Mouse (Mus musculus) CH12.LX (cell line): ENCODE measurements around the gene Atp6v0b. TPM values are rescaled to one million over a fixed set of nuclear protein-coding genes. Genes with fewer than 3 reads are reported as not detected.
A peak's percentile ranks its signal among the peaks of the same experiment; 100 is the strongest.

ENCODE experiments used
- DNase-seq: peaks from one replicate; pipeline ENCODE4 v3.0.0-alpha.2; 2013; ENCODE audit errors: extremely low read depth
- H3K27ac ChIP-seq: 2 replicates; pipeline ENCODE4 v1.5.1; 2012; ENCODE audit warnings: low read depth, mild to moderate bottlenecking, control low read depth, moderate library complexity; ENCODE audit not compliant: insufficient read depth
- H3K27me3 ChIP-seq: replicated peaks from 2 replicates; pipeline ENCODE3; 2012; ENCODE audit warnings: inconsistent platforms
- H3K36me3 ChIP-seq, 2 experiments: replicated peaks in 1 of 2; 2 replicates each; pipeline versions ENCODE3 to v1.6.1; 2012; ENCODE audit warnings: inconsistent platforms in 1 of 2, low read length in 1 of 2, mild to moderate bottlenecking in 1 of 2, mixed read lengths in 1 of 2, moderate library complexity in 1 of 2; ENCODE audit not compliant: control insufficient read depth in 1 of 2, insufficient read depth in 1 of 2
- H3K4me1 ChIP-seq, 2 experiments: 2 replicates each; pipeline ENCODE4 v1.6.1; 2012; ENCODE audit warnings: inconsistent platforms in 1 of 2, moderate library complexity in 1 of 2; ENCODE audit not compliant: insufficient read depth in 2 of 2, control insufficient read depth in 1 of 2
- H3K4me2 ChIP-seq: 2 replicates; pipeline ENCODE4 v1.6.1; 2012; ENCODE audit warnings: low read depth, mild to moderate bottlenecking, control low read depth; ENCODE audit not compliant: poor library complexity, insufficient read depth, severe bottlenecking
- H3K4me3 ChIP-seq, 3 experiments: fragments of 150-350 bp in 1 of 3; sonication (generic) in 1 of 3; replicated peaks in 1 of 3; 2 replicates each; pipeline versions ENCODE3 to v1.5.1; 2011 to 2012; ENCODE audit warnings: low read depth in 2 of 3, low read length in 2 of 3, mild to moderate bottlenecking in 2 of 3, moderate library complexity in 2 of 3, control low read depth in 1 of 3, improper control_type of control experiment in 1 of 3, inconsistent platforms in 1 of 3, mixed read lengths in 1 of 3; ENCODE audit not compliant: poor library complexity in 1 of 3
- H3K79me2 ChIP-seq: replicated peaks from 2 replicates; pipeline ENCODE4 v1.6.1; 2012; ENCODE audit warnings: mild to moderate bottlenecking, moderate library complexity; ENCODE audit not compliant: control insufficient read depth, poor library complexity, insufficient read depth, severe bottlenecking; ENCODE audit errors: extremely low read depth
- H3K9ac ChIP-seq: 2 replicates; pipeline ENCODE4 v1.6.1; 2012; ENCODE audit warnings: low read depth, mild to moderate bottlenecking, control low read depth, moderate library complexity; ENCODE audit not compliant: insufficient read depth
- H3K9me3 ChIP-seq: replicated peaks from 2 replicates; pipeline ENCODE3; 2012; ENCODE audit warnings: low read length, inconsistent platforms, mixed read lengths
- EP300 ChIP-seq: IDR thresholded peaks from 2 replicates; pipeline ENCODE4 v1.6.1; 2011; ENCODE audit warnings: low read length, improper control_type of control experiment
- ETS1 ChIP-seq: conservative IDR thresholded peaks from 2 replicates; pipeline ENCODE4 v1.6.1; 2012; ENCODE audit warnings: low read depth, mild to moderate bottlenecking, inconsistent platforms, low read length, improper control_type of control experiment, moderate library complexity
- IRF4 ChIP-seq: IDR thresholded peaks from 2 replicates; pipeline ENCODE4 v1.6.1; 2014; ENCODE audit warnings: low read depth, mild to moderate bottlenecking, inconsistent platforms, low read length, improper control_type of control experiment
- KAT2A ChIP-seq: IDR thresholded peaks from 2 replicates; pipeline ENCODE4 v1.6.1; 2012; ENCODE audit warnings: low read length, improper control_type of control experiment, inconsistent platforms; ENCODE audit not compliant: insufficient replicate concordance
- MAX ChIP-seq: IDR thresholded peaks from 2 replicates; pipeline ENCODE4 v1.6.1; 2011; ENCODE audit warnings: low read length, improper control_type of control experiment
- MAZ ChIP-seq: IDR thresholded peaks from 2 replicates; pipeline ENCODE4 v1.6.1; 2012; ENCODE audit warnings: low read depth, mild to moderate bottlenecking, inconsistent platforms, low read length, improper control_type of control experiment, moderate library complexity
- MYC ChIP-seq: IDR thresholded peaks from 2 replicates; pipeline ENCODE4 v1.6.1; 2011; ENCODE audit warnings: low read depth, mild to moderate bottlenecking, improper control_type of control experiment, low read length
- SIN3A ChIP-seq: IDR thresholded peaks from 2 replicates; pipeline ENCODE4 v1.6.1; 2012; ENCODE audit warnings: low read length, improper control_type of control experiment, inconsistent platforms
- TCF12 ChIP-seq: IDR thresholded peaks from 2 replicates; pipeline ENCODE4 v1.6.1; 2014; ENCODE audit warnings: low read depth, mild to moderate bottlenecking, inconsistent platforms, low read length, improper control_type of control experiment
- USF2 ChIP-seq: conservative IDR thresholded peaks from 2 replicates; pipeline ENCODE4 v1.6.1; 2011; ENCODE audit warnings: low read depth, low read length, improper control_type of control experiment
- ZC3H11A ChIP-seq: IDR thresholded peaks from 2 replicates; pipeline ENCODE4 v1.6.1; 2012; ENCODE audit warnings: low read depth, mild to moderate bottlenecking, inconsistent platforms, low read length, improper control_type of control experiment
- ZMIZ1 ChIP-seq: IDR thresholded peaks from 2 replicates; pipeline ENCODE4 v1.6.1; 2012; ENCODE audit warnings: low read depth, mild to moderate bottlenecking, inconsistent platforms, low read length, improper control_type of control experiment
- dilution Hi-C: fragments of 300-500 bp; cut with MboI; formaldehyde crosslinking; loops from 2 replicates; pipeline ENCODE4 v1.14.3; 2020; ENCODE audit warnings: low sequenced_read_pairs; ENCODE audit not compliant: extremely low pct_unique_long_range_greater_than_20kb, extremely low pct_ligation_motif_present
- in situ Hi-C: fragments of 300-500 bp; cut with MboI; formaldehyde crosslinking; loops from 3 replicates; pipeline ENCODE4 v1.14.3; 2019; ENCODE audit warnings: low sequenced_read_pairs, low pct_ligation_motif_present, low pct_unique_long_range_greater_than_20kb, mixed read lengths
- polyA plus RNA-seq: library from polyadenylated mRNA; unstranded; fragments of >175 nt; gene quantifications from 2 replicates; pipeline ENCODE4 v1.2.1, GENCODE M21; 2012; ENCODE audit warnings: low read depth; ENCODE audit not compliant: insufficient read length
- total RNA-seq, 2 experiments: library from RNA; depleted of rRNA; stranded (reverse); fragments of 300-350 nt in 1 of 2; fragments of >200 nt in 1 of 2; gene quantifications; 2 replicates each; pipeline ENCODE4 v1.2.3; 2012 to 2014

The Atp6v0b gene
- total and polyA plus RNA-seq, 3 experiments: 176 to 202 (median 186) TPM

- TF ChIP-seq MAZ: peak; percentile 66; the same call in 1 of the 2 replicates
Measured at GRCm38 (mm10) chr4:117914591-117915442, 27.7 kb upstream of the Atp6v0b start, which contains the start of gene Ipo13 (continued).

- Histone ChIP-seq H3K9me3 (no peaks in the 10 kb centered on the region), H3K27me3 (no peaks in the 10 kb centered on the region), H3K27ac (no peak overlapping the region), H3K79me2 (peaks cover 12% of the 10 kb centered on the region; the same call in 1 of the 2 replicates), H3K4me2 (peak overlapping the region; percentile 89), H3K4me3 (peak overlapping the region; percentile 84 to 96 (median 86)), H3K36me3 (peaks cover 13 to 44% of the 10 kb centered on the region in 2 experiments), H3K4me1 (peaks cover 6 to 60% of the 10 kb centered on the region in 2 experiments; a peak in 3 of 4 replicates), H3K9ac (peak overlapping the region; percentile 82)
- in situ Hi-C loops: loop anchor here (10.0 kb wide), 1 partner anchor 151 kb away; no protein-coding TSS in a partner anchor
- DNase-seq: no peak
- dilution Hi-C loops: no loop called here
- TF ChIP-seq IRF4 (no peak), ETS1 (no peak), ZMIZ1 (no peak), MAZ (no peak), MYC (no peak)
Measured at GRCm38 (mm10) chr4:117914031-117914430, 26.9 kb upstream of the Atp6v0b start.

GRCm38 (mm10) chr4:117913421-117913820 lies 26.3 kb upstream of the Atp6v0b start:
- H3K9ac ChIP-seq: peak overlapping the region; percentile 82
- H3K27ac ChIP-seq: no peak overlapping the region
- DNase-seq: no peak
- H3K27me3 ChIP-seq: no peaks in the 10 kb centered on the region
- dilution Hi-C loops (no loop called here), in situ Hi-C loops (loop anchor here (10.0 kb wide), 1 partner anchor 151 kb away; no protein-coding TSS in a partner anchor)
- peak overlapping the region in 1 of 3 experiments; percentile 84 for H3K4me3 ChIP-seq
- H3K9me3 ChIP-seq: no peaks in the 10 kb centered on the region
- peaks cover 6 to 58% of the 10 kb centered on the region in 2 experiments; a peak in 3 of 4 replicates for H3K4me1 ChIP-seq
- H3K4me2 ChIP-seq: peak overlapping the region; percentile 89; the same call in 1 of the 2 replicates
- TF ChIP-seq EP300 (no peak), SIN3A (no peak), KAT2A (no peak), MAX (no peak), USF2 (no peak), TCF12 (no peak), ZC3H11A (no peak)
- peaks cover 12% of the 10 kb centered on the region; the same call in 1 of the 2 replicates for H3K79me2 ChIP-seq
- peaks cover 13 to 49% of the 10 kb centered on the region in 2 experiments for H3K36me3 ChIP-seq
